Mouse (Mus musculus) midbrain, embryonic 14.5 days (tissue): ENCODE measurements around the gene Gm20441. TPM values are rescaled to one million over a fixed set of nuclear protein-coding genes. Genes with fewer than 3 reads are reported as not detected.

Source experiments
- ATAC-seq: fragments of 200-750 bp; cut with Nextera tagmentation; 2 replicates; pipeline ENCODE4 v1.8.0; 2017; ENCODE audit warnings: moderate number of reproducible peaks, moderate library complexity; ENCODE audit not compliant: low FRiP score, low TSS enrichment
- DNase-seq: peaks from one replicate; pipeline ENCODE4 v3.0.0-alpha.2; 2015
- H3K27ac ChIP-seq: fragments of 300-500 bp; sonication (generic); replicated peaks from 2 replicates; pipeline ENCODE4 v1.5.1; 2014; ENCODE audit warnings: mild to moderate bottlenecking, low read depth, low read length, moderate library complexity
- H3K27me3 ChIP-seq: fragments of 300-500 bp; sonication (generic); 2 replicates; pipeline ENCODE4 v1.6.1; 2014; ENCODE audit warnings: low read length, control low read depth, mixed read lengths; ENCODE audit not compliant: control insufficient read depth, insufficient read depth
- H3K36me3 ChIP-seq: fragments of 300-500 bp; sonication (generic); 2 replicates; pipeline ENCODE4 v1.6.1; 2014; ENCODE audit warnings: low read length, control low read depth; ENCODE audit not compliant: control insufficient read depth, insufficient read depth
- H3K4me1 ChIP-seq: fragments of 300-500 bp; sonication (generic); 2 replicates; pipeline ENCODE4 v1.6.1; 2014; ENCODE audit warnings: mild to moderate bottlenecking, antibody characterized with exemption, low read length, control low read depth; ENCODE audit not compliant: control insufficient read depth, insufficient read depth
- H3K4me2 ChIP-seq: fragments of 300-500 bp; sonication (generic); 2 replicates; pipeline ENCODE4 v1.6.1; 2014; ENCODE audit warnings: mild to moderate bottlenecking, low read length, moderate library complexity
- H3K4me3 ChIP-seq: fragments of 300-500 bp; sonication (generic); replicated peaks from 2 replicates; pipeline ENCODE4 v1.5.1; 2014; ENCODE audit warnings: low read depth, low read length
- H3K9ac ChIP-seq: fragments of 300-500 bp; sonication (generic); replicated peaks from 2 replicates; pipeline ENCODE4 v1.6.1; 2014; ENCODE audit warnings: mild to moderate bottlenecking, low read length, moderate library complexity
- H3K9me3 ChIP-seq: fragments of 300-500 bp; sonication (generic); 2 replicates; pipeline ENCODE4 v1.6.1; 2016; ENCODE audit warnings: low read length, control low read depth, mixed read lengths; ENCODE audit not compliant: control insufficient read depth
- WGBS: fragments of 180-500 bp; shearing (Covaris S2); extraction: QIAGEN DNeasy Blood & Tissue Kit; methylation state at CpG from one replicate; pipeline ENCODE4 v1.1.7; 2014; 5-methylcytosine and 5-hydroxymethylcytosine counted together
- polyA plus RNA-seq: library from polyadenylated mRNA; unstranded; fragments of >200 nt; fragmentation: Nextera tagmentation; extraction: Ambion mirVana; gene quantifications from 2 replicates; pipeline ENCODE4 v1.2.1, GENCODE M21; 2014

Gene Gm20441
- polyA plus RNA-seq, result not detected in 2 replicates

DNA sequence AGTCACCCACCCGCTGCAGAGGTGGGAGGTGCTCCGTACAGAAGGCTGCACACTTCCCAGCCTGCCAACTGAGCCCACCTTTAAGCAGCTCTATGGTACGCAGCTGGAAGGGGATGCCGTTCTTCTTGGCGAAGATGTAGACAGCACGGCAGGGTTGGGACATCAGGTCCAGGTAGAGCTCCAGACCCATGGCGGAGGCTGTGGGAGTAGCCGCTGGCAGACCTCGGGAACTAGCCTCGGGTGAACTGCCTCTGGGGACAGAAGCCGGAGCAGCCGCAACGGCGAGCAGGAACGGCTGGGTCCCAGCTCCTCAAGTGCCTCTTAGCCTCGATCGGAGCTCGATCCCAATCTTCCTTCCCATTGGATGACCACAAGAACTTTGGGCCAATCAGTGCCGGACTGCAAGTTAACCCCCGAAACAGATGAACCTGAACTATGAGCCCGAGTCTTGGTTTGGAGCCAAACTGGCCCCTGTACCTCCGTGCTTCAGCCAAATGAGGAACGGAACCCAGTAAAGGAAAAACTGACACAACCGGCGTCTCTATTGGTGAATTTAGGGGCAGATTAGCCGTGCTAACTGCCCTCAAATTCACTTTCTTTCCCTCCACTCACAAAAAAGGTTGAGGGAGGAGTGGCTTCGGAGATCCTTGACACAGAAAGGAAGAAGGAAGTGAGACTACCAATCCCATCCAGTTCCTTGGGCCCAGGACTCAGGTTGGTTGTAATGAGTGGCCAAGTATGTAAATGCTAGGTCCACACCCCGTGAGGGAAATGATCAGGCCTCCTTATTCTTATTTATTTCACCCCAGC is at the start of gene Gm20441, which contains the start of gene Gstt3:
Gene Gm20441, minus strand, starts transcription at position 186 of the 810 bp plus-strand sequence.
Gene Gstt3, minus strand, starts transcription at position 646 of the 810 bp plus-strand sequence.
- H3K9me3 ChIP-seq, result no peaks in the 10 kb centered on the region
- H3K4me2 ChIP-seq, result peak within 1 kb of the TSS; percentile 63
- no peak within 1 kb of the TSS for H3K27ac ChIP-seq
- peak within 1 kb of the TSS; percentile 29 for H3K4me3 ChIP-seq
- peaks cover 5% of the 10 kb centered on the region for H3K4me1 ChIP-seq
- H3K36me3 ChIP-seq, result no peaks in the 10 kb centered on the region
- 2% methylated on average over 28 of the region's 28 CpGs for WGBS
- H3K9ac ChIP-seq, result no peak within 1 kb of the TSS
- ATAC-seq (no peak), DNase-seq (peak; percentile 49)
- H3K27me3 ChIP-seq, result peaks cover 29% of the 10 kb centered on the region

DNA sequence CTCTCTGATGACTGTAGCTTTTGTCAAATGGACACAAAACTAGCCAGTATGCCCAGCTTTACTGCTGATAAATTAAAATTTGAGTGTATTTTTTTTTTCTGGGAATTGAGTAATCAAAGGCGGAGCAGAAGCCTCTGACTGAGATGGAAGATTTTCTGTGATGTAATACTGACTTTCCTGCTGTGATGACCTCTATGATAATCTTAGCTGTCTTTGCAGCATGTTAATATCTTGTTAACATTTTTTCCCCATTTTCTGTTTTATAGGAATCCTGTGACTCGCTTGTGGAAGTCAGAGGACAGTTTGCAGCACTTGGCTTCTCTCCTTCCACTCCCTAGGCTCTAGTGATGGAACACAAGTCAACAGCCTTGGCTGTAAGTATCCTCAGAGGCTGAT is 49.5 kb upstream of the Gm20441 start:
- no peak overlapping the region for H3K27ac ChIP-seq
- no peak overlapping the region for H3K4me2 ChIP-seq
- DNase-seq (no peak), ATAC-seq (no peak)
- no peaks in the 10 kb centered on the region for H3K9me3 ChIP-seq
- H3K27me3 ChIP-seq, result peaks cover 22% of the 10 kb centered on the region
- WGBS, result 88% methylated on average over 2 of the region's 2 CpGs
- no peak overlapping the region for H3K9ac ChIP-seq
- no peak overlapping the region for H3K4me3 ChIP-seq
- no peaks in the 10 kb centered on the region for H3K36me3 ChIP-seq
- peaks cover 9% of the 10 kb centered on the region; the same call in 1 of the 2 replicates for H3K4me1 ChIP-seq

DNA sequence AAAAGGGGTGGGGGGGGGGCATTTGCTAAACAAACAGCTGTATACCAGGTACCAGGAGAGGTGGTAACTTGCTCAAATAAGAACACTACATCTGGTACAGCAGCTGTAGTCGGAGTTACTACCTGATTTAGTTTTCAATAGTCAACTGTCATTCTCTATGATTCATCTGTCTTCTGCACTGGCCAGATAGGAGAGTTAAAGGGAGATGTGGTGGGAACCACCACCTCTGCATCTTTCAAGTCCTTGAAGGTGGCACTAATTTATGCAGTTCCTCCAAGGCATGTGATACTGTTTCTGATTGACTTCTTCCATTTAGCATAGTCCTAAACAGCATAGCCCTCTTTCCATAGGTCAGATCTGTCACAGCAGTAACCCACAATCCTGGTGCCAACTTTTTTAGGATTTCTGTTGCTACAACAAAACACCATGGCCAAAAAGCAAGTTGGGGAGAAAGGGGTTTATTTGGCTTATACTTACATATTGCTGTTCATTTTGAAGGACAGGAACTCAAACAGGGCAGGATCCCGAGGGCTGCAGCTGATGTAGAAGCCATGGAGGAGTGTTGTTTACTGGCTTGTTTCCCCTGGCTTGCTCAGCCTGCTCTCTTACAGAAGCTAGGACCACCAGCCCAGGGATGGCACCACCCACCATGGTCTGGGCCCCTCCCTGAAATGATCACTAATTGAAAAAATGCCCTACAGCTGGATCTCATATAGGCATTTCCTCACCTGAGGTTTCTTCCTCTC is 48.9 kb upstream of the Gm20441 start:
- no peak overlapping the region for H3K4me3 ChIP-seq
- ATAC-seq (no peak), DNase-seq (no peak)
- WGBS, result 84% methylated on average over 2 of the region's 2 CpGs
- peaks cover 21% of the 10 kb centered on the region for H3K27me3 ChIP-seq
- H3K27ac ChIP-seq, result no peak overlapping the region
- no peak overlapping the region for H3K4me2 ChIP-seq
- H3K4me1 ChIP-seq, result peaks cover 9% of the 10 kb centered on the region; the same call in 1 of the 2 replicates
- no peaks in the 10 kb centered on the region for H3K9me3 ChIP-seq
- H3K9ac ChIP-seq, result no peak overlapping the region
- no peaks in the 10 kb centered on the region for H3K36me3 ChIP-seq

DNA sequence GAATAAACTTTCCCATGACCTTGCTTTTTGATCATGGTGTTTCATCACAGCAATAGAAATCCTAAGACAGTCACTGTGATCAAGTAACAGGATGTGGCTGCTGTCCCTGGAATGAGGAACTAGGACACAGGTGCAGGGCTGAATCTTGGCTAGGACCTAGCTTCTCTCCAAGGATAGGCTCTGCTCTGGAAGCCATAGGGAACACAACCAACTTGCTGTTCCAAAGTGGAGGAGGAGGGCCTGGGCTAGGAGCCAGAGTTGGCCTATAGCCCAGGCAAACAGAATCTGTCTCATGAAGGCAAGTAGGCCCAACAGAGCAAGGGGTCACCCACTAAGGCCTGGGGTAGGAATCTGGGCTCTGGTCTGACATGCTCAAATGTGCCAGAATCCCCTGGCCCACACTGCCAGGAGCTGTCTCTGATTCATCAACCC is 47.8 kb upstream of the Gm20441 start:
- no peak overlapping the region for H3K4me3 ChIP-seq
- H3K4me2 ChIP-seq, result no peak overlapping the region
- H3K36me3 ChIP-seq, result no peaks in the 10 kb centered on the region
- DNase-seq (peak; percentile 34), ATAC-seq (no peak)
- no peak overlapping the region for H3K27ac ChIP-seq
- H3K4me1 ChIP-seq, result no peaks in the 10 kb centered on the region
- peaks cover 9% of the 10 kb centered on the region for H3K27me3 ChIP-seq
- no peaks in the 10 kb centered on the region for H3K9me3 ChIP-seq
- H3K9ac ChIP-seq, result no peak overlapping the region

DNA sequence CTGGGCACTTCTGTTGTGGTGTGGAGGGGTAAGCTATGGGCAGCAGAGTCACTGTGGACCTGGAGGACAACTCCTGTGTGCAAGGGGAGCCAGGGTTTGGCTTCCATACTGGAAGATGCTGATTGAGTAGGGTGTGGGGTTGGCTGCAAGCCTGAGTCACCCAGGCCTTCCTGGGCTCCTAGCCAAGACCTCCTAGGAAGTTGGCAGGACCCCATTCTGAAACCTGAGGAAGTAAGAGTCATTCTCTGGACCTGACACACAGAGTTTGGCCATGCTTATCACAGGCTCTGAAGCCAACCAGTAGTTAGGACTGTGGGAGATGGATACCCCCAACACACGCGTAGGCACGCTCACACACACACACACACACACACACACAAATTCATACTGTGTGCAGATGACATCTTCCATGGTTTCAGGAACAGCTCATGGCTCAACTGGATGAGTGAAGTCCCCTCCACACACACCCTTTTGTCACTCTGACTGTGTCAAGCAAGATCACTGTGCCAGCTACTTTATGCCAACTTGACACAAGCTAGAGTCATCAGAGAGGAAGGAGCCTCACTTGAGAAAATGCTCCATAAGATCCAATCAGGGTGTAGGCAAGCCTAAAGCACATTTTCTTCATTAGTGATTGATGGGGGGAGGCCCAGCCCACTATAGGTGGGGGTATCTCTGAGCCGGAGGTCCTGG is 47.1 kb upstream of the Gm20441 start:
- DNase-seq (peak; percentile 35), ATAC-seq (no peak)
- no peaks in the 10 kb centered on the region for H3K36me3 ChIP-seq
- H3K4me2 ChIP-seq, result no peak overlapping the region
- peaks cover 4% of the 10 kb centered on the region; the same call in 1 of the 2 replicates for H3K27me3 ChIP-seq
- H3K4me3 ChIP-seq, result no peak overlapping the region
- no peak overlapping the region for H3K27ac ChIP-seq
- no peak overlapping the region for H3K9ac ChIP-seq
- no peaks in the 10 kb centered on the region for H3K9me3 ChIP-seq
- 94% methylated on average over 4 of the region's 4 CpGs for WGBS
- no peaks in the 10 kb centered on the region for H3K4me1 ChIP-seq

DNA sequence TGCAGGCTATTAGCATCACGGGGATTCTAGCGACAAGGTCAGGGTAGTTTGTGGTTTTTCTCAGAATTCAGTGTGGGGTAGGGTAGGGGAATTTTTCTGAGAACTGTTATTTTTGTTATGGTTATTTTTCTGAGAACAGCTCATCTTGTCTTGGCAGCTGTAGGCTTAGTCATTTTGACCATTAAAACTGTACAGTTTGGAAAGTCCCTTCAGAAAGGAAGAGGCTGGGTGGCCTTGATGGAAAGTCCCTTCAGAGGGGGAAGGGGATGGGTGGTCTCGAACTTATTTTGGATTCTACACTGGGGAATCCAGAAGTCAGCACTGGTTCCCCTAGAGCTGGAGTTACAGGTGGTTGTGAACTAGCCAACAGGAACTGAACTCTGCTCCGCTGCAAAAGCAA is 43.8 kb upstream of the Gm20441 start:
- Histone ChIP-seq H3K9ac (no peak overlapping the region), H3K4me1 (no peaks in the 10 kb centered on the region), H3K27ac (no peak overlapping the region), H3K27me3 (no peaks in the 10 kb centered on the region), H3K4me3 (no peak overlapping the region), H3K9me3 (no peaks in the 10 kb centered on the region), H3K36me3 (no peaks in the 10 kb centered on the region), H3K4me2 (no peak overlapping the region)
- 90% methylated on average over 4 of the region's 4 CpGs for WGBS
- DNase-seq (no peak), ATAC-seq (no peak)

DNA sequence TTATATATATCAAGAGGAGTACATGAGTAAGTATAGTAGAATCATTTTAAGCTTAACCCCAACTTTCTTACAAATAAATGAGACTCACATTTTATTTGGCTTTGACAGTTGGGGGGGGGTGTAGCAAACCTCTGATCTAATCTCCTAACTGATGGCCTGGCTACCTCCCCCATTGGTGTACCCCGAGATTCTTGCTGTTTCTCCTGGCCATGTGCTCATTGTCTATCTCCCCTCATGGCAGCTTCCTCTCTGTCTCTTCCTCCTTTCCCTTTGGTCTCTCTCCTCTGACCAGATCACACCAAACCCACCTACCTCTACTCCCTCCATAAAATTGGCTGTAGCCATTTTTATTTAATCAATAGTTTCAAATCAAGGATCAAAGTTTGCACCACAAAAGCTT is 43.0 kb upstream of the Gm20441 start:
- DNase-seq (no peak), ATAC-seq (no peak)
- no peaks in the 10 kb centered on the region for H3K9me3 ChIP-seq
- H3K4me3 ChIP-seq, result no peak overlapping the region
- H3K27me3 ChIP-seq, result no peaks in the 10 kb centered on the region
- H3K9ac ChIP-seq, result no peak overlapping the region
- no peaks in the 10 kb centered on the region for H3K36me3 ChIP-seq
- H3K4me2 ChIP-seq, result no peak overlapping the region
- H3K4me1 ChIP-seq, result no peaks in the 10 kb centered on the region
- no peak overlapping the region for H3K27ac ChIP-seq
- WGBS, result 93% methylated on average over 1 of the region's 1 CpGs

DNA sequence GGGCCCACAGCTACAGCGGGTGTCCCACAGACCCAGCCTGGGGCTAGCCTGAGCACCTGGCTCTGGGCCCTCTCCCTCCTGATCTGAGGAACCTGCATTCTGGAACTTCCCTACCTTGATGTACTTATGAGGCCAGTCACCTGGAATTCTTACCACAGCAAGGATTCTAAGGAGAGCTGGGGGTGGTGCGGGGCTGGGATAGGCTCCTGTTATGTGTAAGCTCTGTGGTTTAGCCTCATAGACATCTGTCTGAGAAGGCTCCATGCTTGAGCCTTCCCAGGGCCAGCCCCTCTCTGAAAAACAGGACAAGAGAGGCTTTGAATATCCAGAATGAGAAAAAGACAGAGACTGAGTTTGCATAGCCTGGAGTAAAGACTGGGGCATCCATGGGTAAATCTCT is 41.7 kb upstream of the Gm20441 start, which contains the start of gene Gstt4:
Gene Gstt4, minus strand, starts transcription at position 101 of the 400 bp plus-strand sequence.
- H3K36me3 ChIP-seq, result no peaks in the 10 kb centered on the region
- no peak within 1 kb of the TSS for H3K4me3 ChIP-seq
- WGBS, result 92% methylated on average over 2 of the region's 2 CpGs
- no peak for DNase-seq
- no peaks in the 10 kb centered on the region for H3K27me3 ChIP-seq
- H3K9ac ChIP-seq, result no peak within 1 kb of the TSS
- H3K9me3 ChIP-seq, result no peaks in the 10 kb centered on the region
- H3K4me2 ChIP-seq, result no peak within 1 kb of the TSS
- no peaks in the 10 kb centered on the region for H3K4me1 ChIP-seq
- no peak within 1 kb of the TSS for H3K27ac ChIP-seq
- no peak for ATAC-seq
